Mouse (Mus musculus): Measurements from ENCODE around the gene Hip1r. TPM values are rescaled to one million over a fixed set of nuclear protein-coding genes. Genes with fewer than 3 reads are reported as not detected.
A peak's percentile ranks its signal among the peaks of the same experiment; 100 is the strongest.

Gene Hip1r
- polyA plus RNA-seq (2014; fragmentation: Nextera tagmentation; extraction: Ambion mirVana): 20.2 and 20.6 TPM in 2 replicates

DNA sequence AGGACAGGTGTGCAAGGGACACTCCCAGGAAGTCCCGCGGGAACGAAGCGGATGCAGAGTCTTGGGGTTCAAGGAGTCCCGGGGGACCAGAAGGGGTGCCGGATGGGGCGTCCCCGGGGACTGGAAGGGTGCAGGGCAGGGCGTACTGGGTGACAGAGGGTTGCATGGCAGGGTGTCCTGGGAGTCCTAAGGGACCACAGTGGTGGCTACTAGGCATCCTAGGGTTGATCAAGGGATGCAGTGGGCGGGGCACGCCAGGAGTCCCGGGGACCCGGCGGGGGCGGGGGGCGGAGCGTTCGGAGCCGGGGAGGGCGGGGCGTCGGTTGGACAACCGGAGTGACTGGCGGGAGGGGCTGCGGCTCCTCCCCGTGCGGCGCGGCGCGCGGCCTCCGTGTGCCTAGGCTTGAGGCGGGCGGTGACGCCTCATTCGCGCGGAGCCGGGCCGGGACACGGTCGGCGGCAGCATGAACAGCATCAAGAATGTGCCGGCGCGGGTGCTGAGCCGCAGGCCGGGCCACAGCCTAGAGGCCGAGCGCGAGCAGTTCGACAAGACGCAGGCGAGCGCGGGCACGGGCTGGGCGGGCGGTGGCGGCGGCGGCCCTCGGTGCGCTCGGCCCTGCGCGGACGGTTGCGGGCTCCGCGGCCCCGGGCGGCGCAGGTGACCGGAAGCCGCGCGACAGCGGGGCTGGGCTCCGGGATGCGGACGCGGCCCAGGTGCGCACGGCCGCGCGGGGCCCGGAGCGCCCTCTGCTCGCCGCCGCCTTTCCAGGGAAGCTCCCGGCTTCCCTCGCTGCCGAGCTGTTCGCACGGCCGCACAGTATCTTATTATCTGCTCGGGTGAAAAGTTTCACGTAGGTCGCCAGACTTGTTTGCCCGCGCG, at the start of gene Hip1r:
TSS of gene Hip1r (plus strand) at position 330 of the 880 bp plus-strand sequence.
- Histone ChIP-seq H3K27me3 (replicated peaks; ENCODE audit: control insufficient read depth, insufficient read depth, low read length) (peaks cover 2% of the 10 kb centered on the region; the same call in 1 of the 2 replicates), H3K9me3 (ENCODE audit: control insufficient read depth, low read length) (no peaks in the 10 kb centered on the region), H3K9ac (ENCODE audit: low read depth, low read length) (peak within 1 kb of the TSS; percentile 78), H3K36me3 (ENCODE audit: control insufficient read depth, insufficient read depth, low read length) (no peaks in the 10 kb centered on the region), H3K4me1 (replicated peaks; ENCODE audit: control insufficient read depth, insufficient read depth, low read length) (peaks cover 7% of the 10 kb centered on the region; the same call in 1 of the 2 replicates), H3K4me2 (peak within 1 kb of the TSS; percentile 95), H3K4me3 (ENCODE audit: low read depth, low read length) (peak within 1 kb of the TSS; percentile 76), H3K27ac (ENCODE audit: low read depth, low read length) (peak within 1 kb of the TSS; percentile 70)
- 2% methylated on average over 106 of the region's 106 CpGs for WGBS
- DNase-seq (ENCODE audit: low spot score): peak; percentile 80
- ATAC-seq (replicated peaks; ENCODE audit: low FRiP score): peak; percentile 89

DNA sequence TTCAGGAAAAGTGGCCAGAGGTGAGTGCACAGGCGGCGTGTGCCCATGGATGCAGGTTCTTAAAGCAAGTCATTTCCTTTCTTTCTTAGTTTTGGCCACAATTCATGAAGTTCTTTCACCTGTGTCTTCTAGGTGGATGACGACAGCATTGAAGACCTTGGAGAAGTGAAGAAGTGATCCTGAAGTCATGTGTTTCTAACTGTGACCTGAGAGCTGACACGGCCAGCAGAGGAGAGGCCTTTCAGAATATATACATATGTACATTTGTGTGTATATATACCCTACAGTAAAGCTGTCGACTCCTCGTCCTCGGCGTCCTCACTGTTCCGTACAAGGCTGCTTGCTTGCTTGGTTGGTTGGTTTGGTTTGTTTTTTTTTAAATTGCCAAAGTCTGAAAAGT, 46.3 kb upstream of the Hip1r start, which contains the start of gene Gm43518:
TSS of gene Gm43518 (plus strand) at position 301 of the 400 bp plus-strand sequence.
- H3K9me3 ChIP-seq (ENCODE audit: control insufficient read depth, low read length): no peaks in the 10 kb centered on the region
- no peaks in the 10 kb centered on the region for H3K27me3 ChIP-seq (replicated peaks; ENCODE audit: control insufficient read depth, insufficient read depth, low read length)
- no peaks in the 10 kb centered on the region for H3K4me1 ChIP-seq (replicated peaks; ENCODE audit: control insufficient read depth, insufficient read depth, low read length)
- no peak within 1 kb of the TSS for H3K9ac ChIP-seq (ENCODE audit: low read depth, low read length)
- H3K4me2 ChIP-seq: no peak within 1 kb of the TSS
- H3K4me3 ChIP-seq (ENCODE audit: low read depth, low read length): no peak within 1 kb of the TSS
- H3K36me3 ChIP-seq (ENCODE audit: control insufficient read depth, insufficient read depth, low read length): peaks cover 44% of the 10 kb centered on the region
- no peak within 1 kb of the TSS for H3K27ac ChIP-seq (ENCODE audit: low read depth, low read length)
- 93% methylated on average over 9 of the region's 9 CpGs for WGBS
- DNase-seq (ENCODE audit: low spot score) (no peak), ATAC-seq (replicated peaks; ENCODE audit: low FRiP score) (no peak)

DNA sequence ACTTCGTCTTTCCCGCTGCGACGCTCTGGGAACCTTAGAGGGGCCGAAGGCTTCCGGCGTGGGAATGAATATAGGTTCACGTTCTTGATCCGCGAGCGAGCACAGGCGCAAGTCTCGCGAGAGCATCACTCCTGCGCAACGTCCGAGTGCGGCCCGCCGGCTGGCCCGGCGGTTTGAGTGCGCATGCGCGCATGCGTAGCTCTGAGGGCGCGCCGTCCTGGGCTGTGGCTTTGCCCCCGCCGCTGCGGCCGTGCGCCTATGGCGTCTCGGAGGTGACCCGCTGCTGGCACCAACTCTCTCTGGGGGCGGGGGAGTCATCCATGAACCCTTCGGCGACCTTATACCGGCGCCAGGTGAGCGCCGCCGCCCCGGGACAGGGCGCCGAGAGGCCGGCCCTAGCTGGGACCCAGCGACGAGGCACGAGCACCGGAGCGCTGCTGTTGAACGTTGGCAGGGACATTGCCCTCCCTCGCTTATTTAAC, 42.9 kb upstream of the Hip1r start, which contains the start of gene Ccdc62:
TSS of gene Ccdc62 (plus strand) at position 172 of the 482 bp plus-strand sequence.
- Histone ChIP-seq H3K4me1 (replicated peaks; ENCODE audit: control insufficient read depth, insufficient read depth, low read length) (0 out of 2 replicates have a peak, but pooled peaks cover 3% of the 10 kb centered on the region), H3K9ac (ENCODE audit: low read depth, low read length) (peak within 1 kb of the TSS; percentile 96), H3K27ac (ENCODE audit: low read depth, low read length) (peak within 1 kb of the TSS; percentile 83), H3K4me2 (peak within 1 kb of the TSS; percentile 78), H3K4me3 (ENCODE audit: low read depth, low read length) (peak within 1 kb of the TSS; percentile 77), H3K27me3 (replicated peaks; ENCODE audit: control insufficient read depth, insufficient read depth, low read length) (no peaks in the 10 kb centered on the region), H3K36me3 (ENCODE audit: control insufficient read depth, insufficient read depth, low read length) (peaks cover 25% of the 10 kb centered on the region), H3K9me3 (ENCODE audit: control insufficient read depth, low read length) (no peaks in the 10 kb centered on the region)
- ATAC-seq (replicated peaks; ENCODE audit: low FRiP score) (peak; percentile 93), DNase-seq (ENCODE audit: low spot score) (peak; percentile 91)
- WGBS: under 1% methylated on average over 56 of the region's 56 CpGs

DNA sequence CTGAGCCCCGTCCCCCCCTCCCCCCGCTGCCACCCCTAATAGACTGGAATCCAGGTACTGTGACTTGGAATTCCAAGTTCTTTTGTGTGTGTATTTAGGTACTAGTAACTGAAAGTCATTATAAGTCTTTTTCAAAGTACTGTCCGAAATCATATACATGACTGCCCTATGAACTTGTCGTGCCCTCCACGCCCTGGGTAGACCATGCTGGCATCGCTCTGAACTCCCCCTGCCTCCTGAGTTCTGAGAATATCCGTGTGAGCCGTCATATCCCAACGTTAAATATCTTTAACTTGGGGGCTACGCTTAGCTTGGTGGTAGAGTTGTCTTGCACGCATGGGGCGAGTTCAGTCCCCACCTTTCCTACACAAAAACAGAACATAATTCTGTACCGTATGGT, 42.3 kb upstream of the Hip1r start:
- Histone ChIP-seq H3K4me1 (replicated peaks; ENCODE audit: control insufficient read depth, insufficient read depth, low read length) (0 out of 2 replicates have a peak, but pooled peaks cover 3% of the 10 kb centered on the region), H3K27ac (ENCODE audit: low read depth, low read length) (peak overlapping the region; percentile 83; the same call in 1 of the 2 replicates), H3K27me3 (replicated peaks; ENCODE audit: control insufficient read depth, insufficient read depth, low read length) (no peaks in the 10 kb centered on the region), H3K36me3 (ENCODE audit: control insufficient read depth, insufficient read depth, low read length) (peaks cover 22% of the 10 kb centered on the region), H3K9ac (ENCODE audit: low read depth, low read length) (peak overlapping the region; percentile 96), H3K4me2 (peak overlapping the region; percentile 78), H3K9me3 (ENCODE audit: control insufficient read depth, low read length) (no peaks in the 10 kb centered on the region), H3K4me3 (ENCODE audit: low read depth, low read length) (peak overlapping the region; percentile 77)
- ATAC-seq (replicated peaks; ENCODE audit: low FRiP score) (no peak), DNase-seq (ENCODE audit: low spot score) (no peak)
- 52% methylated on average over 13 of the region's 13 CpGs for WGBS

DNA sequence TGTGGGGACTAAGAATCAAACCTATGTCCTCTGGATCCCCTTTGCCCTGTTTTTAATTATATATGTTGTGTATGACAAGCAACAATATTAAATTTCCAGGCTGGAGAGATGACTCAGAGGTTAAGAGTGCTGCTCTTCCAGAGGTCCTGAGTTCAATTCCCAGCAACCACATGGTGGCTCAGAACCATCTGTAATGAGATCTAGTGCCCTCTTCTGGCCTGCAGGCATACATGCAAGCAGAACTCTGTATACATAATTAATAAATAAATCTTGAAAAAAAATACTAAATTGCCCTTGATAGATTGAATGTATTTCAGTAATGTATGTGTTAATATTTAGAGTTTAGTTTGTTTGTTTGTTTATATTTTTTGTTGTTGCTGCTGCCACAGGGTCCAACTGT, 40.5 kb upstream of the Hip1r start:
- no peaks in the 10 kb centered on the region for H3K9me3 ChIP-seq (ENCODE audit: control insufficient read depth, low read length)
- no peak overlapping the region for H3K4me2 ChIP-seq
- no peak overlapping the region for H3K9ac ChIP-seq (ENCODE audit: low read depth, low read length)
- H3K27me3 ChIP-seq (replicated peaks; ENCODE audit: control insufficient read depth, insufficient read depth, low read length): no peaks in the 10 kb centered on the region
- 0 out of 2 replicates have a peak, but pooled peaks cover 3% of the 10 kb centered on the region for H3K4me1 ChIP-seq (replicated peaks; ENCODE audit: control insufficient read depth, insufficient read depth, low read length)
- no peak overlapping the region for H3K27ac ChIP-seq (ENCODE audit: low read depth, low read length)
- ATAC-seq (replicated peaks; ENCODE audit: low FRiP score) (no peak), DNase-seq (ENCODE audit: low spot score) (no peak)
- no peak overlapping the region for H3K4me3 ChIP-seq (ENCODE audit: low read depth, low read length)
- peaks cover 8% of the 10 kb centered on the region for H3K36me3 ChIP-seq (ENCODE audit: control insufficient read depth, insufficient read depth, low read length)

DNA sequence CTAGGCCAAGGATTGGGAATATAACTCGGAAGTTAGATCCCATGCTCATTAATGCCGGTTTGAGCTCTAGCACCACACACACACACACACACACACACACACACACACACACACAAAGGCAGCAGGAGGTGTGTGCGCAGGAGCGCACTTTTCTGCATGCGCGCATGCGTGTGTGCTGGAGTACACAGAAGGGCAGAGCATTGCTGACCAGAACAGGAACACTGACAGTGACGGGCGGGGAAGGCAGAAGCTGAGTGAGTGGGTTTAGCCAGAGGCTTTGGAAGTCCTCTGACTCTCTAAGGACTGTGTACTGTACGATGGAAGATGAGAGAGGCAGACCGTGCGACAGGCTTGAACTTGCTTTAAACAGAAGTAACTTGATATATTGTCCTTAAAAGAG, 39.9 kb upstream of the Hip1r start:
- peak overlapping the region; percentile 70 for H3K4me2 ChIP-seq
- WGBS: 69% methylated on average over 12 of the region's 12 CpGs
- H3K27ac ChIP-seq (ENCODE audit: low read depth, low read length): peak overlapping the region; percentile 78
- DNase-seq (ENCODE audit: low spot score): no peak
- H3K36me3 ChIP-seq (ENCODE audit: control insufficient read depth, insufficient read depth, low read length): peaks cover 3% of the 10 kb centered on the region; the same call in 1 of the 2 replicates
- peak; percentile 35; the same call in 1 of the 2 replicates for ATAC-seq (replicated peaks; ENCODE audit: low FRiP score)
- peak overlapping the region; percentile 66 for H3K9ac ChIP-seq (ENCODE audit: low read depth, low read length)
- peak overlapping the region; percentile 43 for H3K4me3 ChIP-seq (ENCODE audit: low read depth, low read length)
- H3K9me3 ChIP-seq (ENCODE audit: control insufficient read depth, low read length): no peaks in the 10 kb centered on the region
- no peaks in the 10 kb centered on the region for H3K27me3 ChIP-seq (replicated peaks; ENCODE audit: control insufficient read depth, insufficient read depth, low read length)
- H3K4me1 ChIP-seq (replicated peaks; ENCODE audit: control insufficient read depth, insufficient read depth, low read length): 0 out of 2 replicates have a peak, but pooled peaks cover 3% of the 10 kb centered on the region

DNA sequence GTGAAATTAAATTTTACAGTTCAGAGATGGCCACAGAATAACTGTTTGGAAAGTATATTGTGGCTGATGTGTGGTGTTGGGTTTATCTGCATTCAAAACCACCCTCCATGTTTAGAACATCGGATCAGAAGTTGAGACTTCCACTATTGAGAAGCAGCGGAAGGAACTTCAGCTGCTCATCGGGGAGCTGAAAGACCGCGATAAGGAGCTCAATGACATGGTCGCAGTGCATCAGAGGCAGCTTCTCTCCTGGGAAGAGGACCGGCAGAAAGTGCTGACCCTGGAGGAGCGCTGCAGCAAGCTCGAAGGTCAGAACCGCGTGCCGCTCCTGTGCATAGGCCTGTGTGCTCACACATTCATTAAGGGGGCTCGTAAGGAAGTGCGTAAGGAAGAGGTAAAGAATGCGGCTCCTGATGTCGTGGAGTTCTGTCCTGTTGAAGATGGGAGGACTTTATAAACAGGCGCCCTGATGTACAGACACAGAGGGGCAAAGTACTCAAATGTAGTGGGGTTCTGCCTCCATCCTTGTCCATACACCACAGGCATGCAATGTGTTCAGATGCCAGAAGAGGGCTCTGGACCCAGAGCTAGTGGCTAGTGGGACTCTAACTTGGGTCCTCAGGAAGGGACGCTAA, 39.4 kb upstream of the Hip1r start:
- DNase-seq (ENCODE audit: low spot score) (peak; percentile 57), ATAC-seq (replicated peaks; ENCODE audit: low FRiP score) (peak; percentile 52)
- Histone ChIP-seq H3K4me3 (ENCODE audit: low read depth, low read length) (peak overlapping the region; percentile 43), H3K4me2 (peak overlapping the region; percentile 70), H3K27ac (ENCODE audit: low read depth, low read length) (peak overlapping the region; percentile 78), H3K36me3 (ENCODE audit: control insufficient read depth, insufficient read depth, low read length) (no peaks in the 10 kb centered on the region), H3K9me3 (ENCODE audit: control insufficient read depth, low read length) (no peaks in the 10 kb centered on the region), H3K4me1 (replicated peaks; ENCODE audit: control insufficient read depth, insufficient read depth, low read length) (0 out of 2 replicates have a peak, but pooled peaks cover 3% of the 10 kb centered on the region), H3K9ac (ENCODE audit: low read depth, low read length) (peak overlapping the region; percentile 66), H3K27me3 (replicated peaks; ENCODE audit: control insufficient read depth, insufficient read depth, low read length) (no peaks in the 10 kb centered on the region)
- WGBS: 24% methylated on average over 18 of the region's 18 CpGs

DNA sequence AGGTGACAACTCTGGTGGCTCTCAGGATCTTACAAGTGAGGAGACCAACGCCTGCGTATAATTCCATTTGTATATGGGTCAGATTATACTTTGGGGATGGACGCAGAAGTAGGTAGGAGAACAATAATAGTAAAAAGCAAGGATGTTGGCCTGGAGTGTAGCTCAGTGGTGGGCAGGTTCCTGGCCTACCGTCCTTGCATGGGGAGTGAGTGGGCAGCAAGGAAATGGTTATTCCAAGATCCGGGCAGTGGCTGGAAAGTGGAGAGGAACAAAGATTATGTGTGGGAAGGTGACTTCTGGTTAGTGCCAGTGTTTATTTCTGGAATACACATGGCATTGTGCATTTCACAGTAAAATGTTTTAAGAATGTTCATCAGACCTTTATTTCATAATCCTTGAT, 37.5 kb upstream of the Hip1r start:
- Histone ChIP-seq H3K36me3 (ENCODE audit: control insufficient read depth, insufficient read depth, low read length) (no peaks in the 10 kb centered on the region), H3K27me3 (replicated peaks; ENCODE audit: control insufficient read depth, insufficient read depth, low read length) (no peaks in the 10 kb centered on the region), H3K4me1 (replicated peaks; ENCODE audit: control insufficient read depth, insufficient read depth, low read length) (0 out of 2 replicates have a peak, but pooled peaks cover 3% of the 10 kb centered on the region), H3K4me2 (no peak overlapping the region), H3K27ac (ENCODE audit: low read depth, low read length) (no peak overlapping the region), H3K9ac (ENCODE audit: low read depth, low read length) (no peak overlapping the region), H3K9me3 (ENCODE audit: control insufficient read depth, low read length) (no peaks in the 10 kb centered on the region), H3K4me3 (ENCODE audit: low read depth, low read length) (no peak overlapping the region)
- WGBS: 84% methylated on average over 5 of the region's 5 CpGs
- no peak for DNase-seq (ENCODE audit: low spot score)
- ATAC-seq (replicated peaks; ENCODE audit: low FRiP score): no peak
